Mouse (Mus musculus) erythroblast, embryonic 14.5 days (primary cell): ENCODE measurements around the gene Yod1. TPM values are rescaled to one million over a fixed set of nuclear protein-coding genes. Genes with fewer than 3 reads are reported as not detected.

Experiments used
- H3K27me3 ChIP-seq: 2 replicates; pipeline ENCODE4 v1.6.1; 2012; ENCODE audit warnings: inconsistent platforms; ENCODE audit not compliant: control insufficient read depth
- H3K36me3 ChIP-seq: 2 replicates; pipeline ENCODE4 v1.6.1; 2012; ENCODE audit warnings: mild to moderate bottlenecking, inconsistent platforms; ENCODE audit not compliant: control insufficient read depth
- H3K4me1 ChIP-seq: 2 replicates; pipeline ENCODE4 v1.6.1; 2012; ENCODE audit warnings: inconsistent platforms; ENCODE audit not compliant: control insufficient read depth
- H3K4me3 ChIP-seq: replicated peaks from 2 replicates; pipeline ENCODE3; 2012; ENCODE audit warnings: moderate library complexity, mild to moderate bottlenecking, inconsistent platforms
- H3K9me3 ChIP-seq: 2 replicates; pipeline ENCODE4 v1.6.1; 2012; ENCODE audit warnings: low read length, inconsistent platforms, mixed read lengths; ENCODE audit not compliant: control insufficient read depth
- GATA1 ChIP-seq: IDR thresholded peaks from 2 replicates; pipeline ENCODE4 v1.6.1; 2012; ENCODE audit warnings: low read length, inconsistent platforms, mixed read lengths
- TAL1 ChIP-seq: IDR thresholded peaks from 3 replicates; pipeline ENCODE4 v1.6.1; 2012; ENCODE audit warnings: low read length, inconsistent platforms, mixed read lengths
- polyA plus RNA-seq: library from polyadenylated mRNA; stranded (reverse); fragments of >175 nt; gene quantifications from 2 replicates; pipeline ENCODE4 v1.2.3, GENCODE M21; 2012

Gene Yod1
- 0.54 and 0.58 TPM in 2 replicates for polyA plus RNA-seq

GRCm38 (mm10) chr1:130717291-130717871, at the start of gene Yod1:
Yod1 (plus strand) TSS chr1:130717327.
- peak within 1 kb of the TSS; percentile 99 for H3K4me3 ChIP-seq
- H3K36me3 ChIP-seq = peaks cover 64% of the 10 kb centered on the region
- TF ChIP-seq TAL1 (no peak), GATA1 (peak; percentile 46)
- H3K9me3 ChIP-seq = no peaks in the 10 kb centered on the region
- H3K27me3 ChIP-seq = no peaks in the 10 kb centered on the region
- peaks cover 66% of the 10 kb centered on the region for H3K4me1 ChIP-seq

- peaks cover 2% of the 10 kb centered on the region for H3K4me1 ChIP-seq
- H3K27me3 ChIP-seq = no peaks in the 10 kb centered on the region
- H3K4me3 ChIP-seq = no peak overlapping the region
- no peak for TF ChIP-seq TAL1
- no peak for TF ChIP-seq GATA1
- H3K36me3 ChIP-seq = no peaks in the 10 kb centered on the region
- H3K9me3 ChIP-seq = no peaks in the 10 kb centered on the region
Measured at GRCm38 (mm10) chr1:130678551-130678950, 38.6 kb upstream of the Yod1 start.

- TF ChIP-seq TAL1 = no peak
- TF ChIP-seq GATA1 = no peak
- no peaks in the 10 kb centered on the region for H3K36me3 ChIP-seq
- no peaks in the 10 kb centered on the region for H3K27me3 ChIP-seq
- H3K4me3 ChIP-seq = no peak overlapping the region
- H3K9me3 ChIP-seq = no peaks in the 10 kb centered on the region
- peaks cover 2% of the 10 kb centered on the region for H3K4me1 ChIP-seq
Measured at GRCm38 (mm10) chr1:130681075-130681474, 36.1 kb upstream of the Yod1 start.

GRCm38 (mm10) chr1:130681656-130682413, 35.3 kb upstream of the Yod1 start:
- TF ChIP-seq GATA1 (no peak), TAL1 (no peak)
- H3K27me3 ChIP-seq = no peaks in the 10 kb centered on the region

GRCm38 (mm10) chr1:130683905-130684304, 33.2 kb upstream of the Yod1 start:
- no peaks in the 10 kb centered on the region for H3K9me3 ChIP-seq
- no peaks in the 10 kb centered on the region for H3K27me3 ChIP-seq
- peaks cover 5% of the 10 kb centered on the region for H3K36me3 ChIP-seq
- no peak overlapping the region for H3K4me3 ChIP-seq
- TF ChIP-seq GATA1 (no peak), TAL1 (no peak)
- H3K4me1 ChIP-seq = peaks cover 2% of the 10 kb centered on the region

More at GRCm38 (mm10) chr1:130681656-130682413, 35.3 kb upstream of the Yod1 start:
- peaks cover 2% of the 10 kb centered on the region for H3K4me1 ChIP-seq
- H3K4me3 ChIP-seq = no peak overlapping the region
- H3K36me3 ChIP-seq = no peaks in the 10 kb centered on the region
- no peaks in the 10 kb centered on the region for H3K9me3 ChIP-seq

- H3K27me3 ChIP-seq = no peaks in the 10 kb centered on the region
- TF ChIP-seq GATA1 = no peak
- no peak for TF ChIP-seq TAL1
- H3K9me3 ChIP-seq = no peaks in the 10 kb centered on the region
- peaks cover 2% of the 10 kb centered on the region; the same call in 1 of the 2 replicates for H3K4me1 ChIP-seq
- H3K36me3 ChIP-seq = peaks cover 96% of the 10 kb centered on the region
- H3K4me3 ChIP-seq = no peak overlapping the region
Measured at GRCm38 (mm10) chr1:130698601-130699000, 18.5 kb upstream of the Yod1 start.

GRCm38 (mm10) chr1:130699937-130700633, 17.0 kb upstream of the Yod1 start:
- no peaks in the 10 kb centered on the region for H3K27me3 ChIP-seq
- H3K36me3 ChIP-seq = peaks cover 100% of the 10 kb centered on the region
- H3K4me1 ChIP-seq = peaks cover 15% of the 10 kb centered on the region
- no peaks in the 10 kb centered on the region for H3K9me3 ChIP-seq
- TF ChIP-seq GATA1 = no peak
- no peak for TF ChIP-seq TAL1
- no peak overlapping the region for H3K4me3 ChIP-seq

- no peak for TF ChIP-seq GATA1
- TF ChIP-seq TAL1 = no peak
- peaks cover 100% of the 10 kb centered on the region for H3K36me3 ChIP-seq
Measured at GRCm38 (mm10) chr1:130701976-130702375, 15.2 kb upstream of the Yod1 start.

GRCm38 (mm10) chr1:130703613-130704012, 13.5 kb upstream of the Yod1 start:
- no peak overlapping the region for H3K4me3 ChIP-seq
- peaks cover 100% of the 10 kb centered on the region for H3K36me3 ChIP-seq
- no peaks in the 10 kb centered on the region for H3K9me3 ChIP-seq
- H3K27me3 ChIP-seq = no peaks in the 10 kb centered on the region
- no peak for TF ChIP-seq GATA1
- TF ChIP-seq TAL1 = no peak
- H3K4me1 ChIP-seq = peaks cover 19% of the 10 kb centered on the region

More at GRCm38 (mm10) chr1:130701976-130702375, 15.2 kb upstream of the Yod1 start:
- Histone ChIP-seq H3K4me1 (peaks cover 19% of the 10 kb centered on the region), H3K9me3 (no peaks in the 10 kb centered on the region), H3K4me3 (no peak overlapping the region), H3K27me3 (no peaks in the 10 kb centered on the region)
